Mouse (Mus musculus): ENCODE measurements around the gene R3hdm4. TPM values are rescaled to one million over a fixed set of nuclear protein-coding genes. Genes with fewer than 3 reads are reported as not detected.
A peak's percentile ranks its signal among the peaks of the same experiment; 100 is the strongest.

Gene R3hdm4
- polyA plus RNA-seq, 1 experiment from 2014 or later, result 116 TPM

- ATAC-seq, result no peak
- Histone ChIP-seq H3K4me1 (ENCODE audit: control insufficient read depth, insufficient read depth, low read length) (peaks cover 20% of the 10 kb centered on the region), H3K9ac (ENCODE audit: low read depth, low read length) (0 out of 2 replicates have a peak overlapping the region, but pooled peaks have one; percentile 76), H3K36me3 (ENCODE audit: control insufficient read depth, insufficient read depth, low read length) (no peaks in the 10 kb centered on the region), H3K27me3 (replicated peaks; ENCODE audit: control insufficient read depth, insufficient read depth, low read length) (no peaks in the 10 kb centered on the region; the same call in 1 of the 2 replicates), H3K4me3 (ENCODE audit: low read length) (peak overlapping the region; percentile 69), H3K4me2 (ENCODE audit: low read depth, low read length) (peak overlapping the region; percentile 85), H3K27ac (ENCODE audit: low read length) (no peak overlapping the region), H3K9me3 (ENCODE audit: control insufficient read depth, low read length) (no peaks in the 10 kb centered on the region)
- 20% methylated on average over 6 of the region's 6 CpGs for WGBS
Observed at GRCm38 (mm10) chr10:79873313-79873712, 47.7 kb downstream of the R3hdm4 start.

DNA sequence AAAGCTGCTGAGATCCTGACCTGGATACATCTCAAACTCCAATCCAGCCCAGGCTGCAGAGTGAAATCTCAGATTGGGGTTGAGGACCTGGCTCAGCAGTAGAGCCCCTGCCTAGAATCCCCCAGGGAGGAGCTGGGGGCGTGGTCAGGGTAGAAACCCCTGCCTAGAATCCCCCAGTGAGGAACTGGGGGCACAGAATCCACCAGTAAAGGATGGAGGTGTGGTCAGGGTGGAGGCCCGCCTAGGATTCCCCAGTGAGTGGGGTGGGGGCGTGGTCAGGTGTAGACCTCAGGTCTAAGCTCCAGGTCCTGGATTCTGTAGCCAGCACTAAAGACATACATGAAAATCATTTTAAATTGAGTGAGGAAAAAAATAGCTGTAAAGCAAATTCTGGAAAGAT is 48.1 kb downstream of the R3hdm4 start:
- Histone ChIP-seq H3K27me3 (replicated peaks; ENCODE audit: control insufficient read depth, insufficient read depth, low read length) (no peaks in the 10 kb centered on the region; the same call in 1 of the 2 replicates), H3K27ac (ENCODE audit: low read length) (no peak overlapping the region), H3K4me3 (ENCODE audit: low read length) (no peak overlapping the region; the same call in 1 of the 2 replicates), H3K36me3 (ENCODE audit: control insufficient read depth, insufficient read depth, low read length) (no peaks in the 10 kb centered on the region), H3K9me3 (ENCODE audit: control insufficient read depth, low read length) (no peaks in the 10 kb centered on the region), H3K9ac (ENCODE audit: low read depth, low read length) (no peak overlapping the region), H3K4me2 (ENCODE audit: low read depth, low read length) (peak overlapping the region; percentile 19; the same call in 1 of the 2 replicates), H3K4me1 (ENCODE audit: control insufficient read depth, insufficient read depth, low read length) (peaks cover 20% of the 10 kb centered on the region)
- ATAC-seq, result no peak
- 47% methylated on average over 3 of the region's 3 CpGs for WGBS

DNA sequence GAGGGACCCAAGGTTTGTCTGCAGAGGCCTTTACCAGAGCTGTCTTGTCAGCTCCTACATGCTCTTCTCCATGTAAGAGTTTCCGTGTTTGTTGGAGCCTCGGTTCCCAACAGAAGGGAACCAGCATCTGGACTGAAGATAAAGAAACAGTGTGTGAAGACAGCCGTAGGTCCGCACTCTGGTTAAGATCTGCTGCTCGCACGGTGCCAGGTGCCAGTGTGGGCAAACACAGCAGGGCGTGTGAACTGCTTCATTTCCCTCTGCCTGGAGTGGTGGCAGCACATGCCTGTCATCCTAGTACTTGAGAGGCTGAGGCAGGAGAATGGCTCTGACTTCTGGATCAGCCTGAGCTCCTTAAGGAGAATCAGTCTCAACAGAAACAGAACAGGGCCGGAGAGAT is 49.2 kb downstream of the R3hdm4 start:
- no peaks in the 10 kb centered on the region; the same call in 1 of the 2 replicates for H3K27me3 ChIP-seq (replicated peaks; ENCODE audit: control insufficient read depth, insufficient read depth, low read length)
- H3K4me3 ChIP-seq (ENCODE audit: low read length), result no peak overlapping the region
- no peaks in the 10 kb centered on the region for H3K36me3 ChIP-seq (ENCODE audit: control insufficient read depth, insufficient read depth, low read length)
- H3K4me1 ChIP-seq (ENCODE audit: control insufficient read depth, insufficient read depth, low read length), result peaks cover 16% of the 10 kb centered on the region
- H3K9ac ChIP-seq (ENCODE audit: low read depth, low read length), result no peak overlapping the region
- 87% methylated on average over 8 of the region's 8 CpGs for WGBS
- no peaks in the 10 kb centered on the region for H3K9me3 ChIP-seq (ENCODE audit: control insufficient read depth, low read length)
- H3K4me2 ChIP-seq (ENCODE audit: low read depth, low read length), result no peak overlapping the region
- no peak overlapping the region for H3K27ac ChIP-seq (ENCODE audit: low read length)
- no peak for ATAC-seq

DNA sequence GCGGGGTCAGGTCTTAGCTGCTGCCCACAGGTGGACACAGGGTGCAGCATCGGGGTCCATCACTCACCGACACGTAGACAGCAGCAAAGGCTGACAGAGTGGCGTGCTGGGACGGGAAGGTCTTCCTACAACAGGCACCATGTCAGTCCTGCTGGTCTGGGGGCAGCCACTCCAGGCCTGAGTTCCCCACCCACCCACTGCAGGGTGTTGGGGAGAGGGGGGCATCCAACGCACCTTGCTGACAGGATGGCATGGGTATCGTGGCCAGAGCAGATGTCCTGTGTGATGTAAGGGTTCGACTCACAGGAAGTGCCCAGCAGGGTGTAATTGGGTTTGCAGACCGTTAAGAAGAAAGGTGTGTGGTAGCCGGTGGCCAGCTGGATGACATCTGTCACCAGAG is 54.4 kb downstream of the R3hdm4 start:
- Histone ChIP-seq H3K4me1 (ENCODE audit: control insufficient read depth, insufficient read depth, low read length) (no peaks in the 10 kb centered on the region), H3K4me3 (ENCODE audit: low read length) (no peak overlapping the region), H3K9me3 (ENCODE audit: control insufficient read depth, low read length) (no peaks in the 10 kb centered on the region), H3K9ac (ENCODE audit: low read depth, low read length) (no peak overlapping the region), H3K27ac (ENCODE audit: low read length) (no peak overlapping the region), H3K36me3 (ENCODE audit: control insufficient read depth, insufficient read depth, low read length) (peaks cover 15% of the 10 kb centered on the region), H3K4me2 (ENCODE audit: low read depth, low read length) (no peak overlapping the region), H3K27me3 (replicated peaks; ENCODE audit: control insufficient read depth, insufficient read depth, low read length) (no peaks in the 10 kb centered on the region)
- 81% methylated on average over 11 of the region's 11 CpGs for WGBS
- ATAC-seq, result no peak

GRCm38 (mm10) chr10:79865801-79866295 is 55.2 kb downstream of the R3hdm4 start:
- no peak overlapping the region for H3K4me2 ChIP-seq (ENCODE audit: low read depth, low read length)
- 64% methylated on average over 19 of the region's 19 CpGs for WGBS
- peak; percentile 14; the same call in 1 of the 2 replicates for ATAC-seq
- H3K9ac ChIP-seq (ENCODE audit: low read depth, low read length), result no peak overlapping the region
- H3K4me3 ChIP-seq (ENCODE audit: low read length), result no peak overlapping the region
- H3K27ac ChIP-seq (ENCODE audit: low read length), result no peak overlapping the region
- H3K4me1 ChIP-seq (ENCODE audit: control insufficient read depth, insufficient read depth, low read length), result peaks cover 3% of the 10 kb centered on the region
- H3K36me3 ChIP-seq (ENCODE audit: control insufficient read depth, insufficient read depth, low read length), result peaks cover 22% of the 10 kb centered on the region
- H3K27me3 ChIP-seq (replicated peaks; ENCODE audit: control insufficient read depth, insufficient read depth, low read length), result no peaks in the 10 kb centered on the region
- H3K9me3 ChIP-seq (ENCODE audit: control insufficient read depth, low read length), result no peaks in the 10 kb centered on the region

GRCm38 (mm10) chr10:79865189-79865601 is 55.8 kb downstream of the R3hdm4 start:
- ATAC-seq, result peak; percentile 14; the same call in 1 of the 2 replicates
- H3K27ac ChIP-seq (ENCODE audit: low read length), result no peak overlapping the region
- peaks cover 28% of the 10 kb centered on the region for H3K36me3 ChIP-seq (ENCODE audit: control insufficient read depth, insufficient read depth, low read length)
- no peak overlapping the region for H3K9ac ChIP-seq (ENCODE audit: low read depth, low read length)
- H3K4me3 ChIP-seq (ENCODE audit: low read length), result no peak overlapping the region
- H3K4me1 ChIP-seq (ENCODE audit: control insufficient read depth, insufficient read depth, low read length), result peaks cover 9% of the 10 kb centered on the region
- H3K4me2 ChIP-seq (ENCODE audit: low read depth, low read length), result no peak overlapping the region
- no peaks in the 10 kb centered on the region for H3K27me3 ChIP-seq (replicated peaks; ENCODE audit: control insufficient read depth, insufficient read depth, low read length)
- no peaks in the 10 kb centered on the region for H3K9me3 ChIP-seq (ENCODE audit: control insufficient read depth, low read length)
- 60% methylated on average over 12 of the region's 12 CpGs for WGBS

DNA sequence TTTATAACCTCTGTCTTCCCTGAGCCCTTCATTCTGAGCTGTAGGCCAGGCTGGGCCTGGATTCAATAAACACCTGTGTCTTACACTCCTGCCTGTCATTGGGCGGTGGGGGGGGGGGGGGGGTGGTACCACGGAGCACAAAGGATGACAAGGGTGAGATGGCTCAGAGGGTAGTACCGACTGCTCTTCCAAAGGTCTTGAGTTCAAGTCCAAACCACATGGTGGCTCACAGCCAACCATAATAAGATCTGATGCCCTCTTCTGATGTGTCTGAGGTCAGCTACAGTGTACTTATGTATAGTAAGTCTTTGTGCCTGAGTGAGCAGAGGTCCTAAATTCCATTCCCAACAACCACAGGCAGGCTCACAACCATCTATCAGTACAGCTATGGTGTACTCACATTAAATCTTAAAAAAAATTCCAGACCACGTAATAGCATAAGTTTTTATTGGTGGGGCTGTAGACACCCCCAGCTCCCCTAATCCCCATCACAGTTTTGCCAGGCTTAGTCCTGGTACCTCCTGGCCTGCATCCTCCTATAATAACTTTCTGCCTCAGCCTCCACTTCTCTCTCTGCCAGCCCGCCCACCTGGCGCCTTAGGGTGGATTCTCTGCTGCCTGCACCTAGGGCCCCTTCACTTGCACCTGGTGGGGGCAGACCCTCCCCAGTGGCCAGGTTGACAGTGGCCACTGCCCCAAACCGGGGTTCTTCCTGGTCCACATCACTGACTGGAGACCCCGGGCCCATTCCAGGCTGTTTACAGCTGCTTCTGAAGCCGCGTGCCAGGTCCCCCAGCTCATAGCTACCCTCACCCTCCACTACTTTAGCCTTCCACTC is 56.4 kb downstream of the R3hdm4 start:
- Histone ChIP-seq H3K4me2 (ENCODE audit: low read depth, low read length) (no peak overlapping the region), H3K27ac (ENCODE audit: low read length) (no peak overlapping the region)

GRCm38 (mm10) chr10:79862925-79863324 is 58.1 kb downstream of the R3hdm4 start:
- Histone ChIP-seq H3K4me3 (ENCODE audit: low read length) (no peak overlapping the region), H3K27ac (ENCODE audit: low read length) (no peak overlapping the region), H3K36me3 (ENCODE audit: control insufficient read depth, insufficient read depth, low read length) (peaks cover 41% of the 10 kb centered on the region), H3K9me3 (ENCODE audit: control insufficient read depth, low read length) (no peaks in the 10 kb centered on the region), H3K27me3 (replicated peaks; ENCODE audit: control insufficient read depth, insufficient read depth, low read length) (no peaks in the 10 kb centered on the region), H3K4me1 (ENCODE audit: control insufficient read depth, insufficient read depth, low read length) (peaks cover 31% of the 10 kb centered on the region), H3K9ac (ENCODE audit: low read depth, low read length) (no peak overlapping the region), H3K4me2 (ENCODE audit: low read depth, low read length) (no peak overlapping the region)
- WGBS, result 65% methylated on average over 10 of the region's 10 CpGs
- no peak for ATAC-seq

More for the DNA sequence above, 56.4 kb downstream of the R3hdm4 start:
- Histone ChIP-seq H3K4me3 (ENCODE audit: low read length) (no peak overlapping the region), H3K27me3 (replicated peaks; ENCODE audit: control insufficient read depth, insufficient read depth, low read length) (no peaks in the 10 kb centered on the region), H3K9ac (ENCODE audit: low read depth, low read length) (no peak overlapping the region), H3K36me3 (ENCODE audit: control insufficient read depth, insufficient read depth, low read length) (peaks cover 35% of the 10 kb centered on the region), H3K9me3 (ENCODE audit: control insufficient read depth, low read length) (no peaks in the 10 kb centered on the region), H3K4me1 (ENCODE audit: control insufficient read depth, insufficient read depth, low read length) (peaks cover 15% of the 10 kb centered on the region)
- peak; percentile 27 for ATAC-seq
- WGBS, result 57% methylated on average over 9 of the region's 10 CpGs

- Histone ChIP-seq H3K9me3 (ENCODE audit: control insufficient read depth, low read length) (no peaks in the 10 kb centered on the region), H3K36me3 (ENCODE audit: control insufficient read depth, insufficient read depth, low read length) (peaks cover 43% of the 10 kb centered on the region), H3K4me2 (ENCODE audit: low read depth, low read length) (no peak overlapping the region), H3K4me1 (ENCODE audit: control insufficient read depth, insufficient read depth, low read length) (peaks cover 38% of the 10 kb centered on the region), H3K9ac (ENCODE audit: low read depth, low read length) (no peak overlapping the region), H3K27me3 (replicated peaks; ENCODE audit: control insufficient read depth, insufficient read depth, low read length) (no peaks in the 10 kb centered on the region), H3K4me3 (ENCODE audit: low read length) (no peak overlapping the region), H3K27ac (ENCODE audit: low read length) (no peak overlapping the region)
- 85% methylated on average over 23 of the region's 23 CpGs for WGBS
- no peak for ATAC-seq
Observed at GRCm38 (mm10) chr10:79862049-79862788, 58.8 kb downstream of the R3hdm4 start.
